Mouse (Mus musculus): ENCODE measurements around the gene Kcnd3.
A peak's percentile ranks its signal among the peaks of the same experiment; 100 is the strongest.

Gene Kcnd3

DNA sequence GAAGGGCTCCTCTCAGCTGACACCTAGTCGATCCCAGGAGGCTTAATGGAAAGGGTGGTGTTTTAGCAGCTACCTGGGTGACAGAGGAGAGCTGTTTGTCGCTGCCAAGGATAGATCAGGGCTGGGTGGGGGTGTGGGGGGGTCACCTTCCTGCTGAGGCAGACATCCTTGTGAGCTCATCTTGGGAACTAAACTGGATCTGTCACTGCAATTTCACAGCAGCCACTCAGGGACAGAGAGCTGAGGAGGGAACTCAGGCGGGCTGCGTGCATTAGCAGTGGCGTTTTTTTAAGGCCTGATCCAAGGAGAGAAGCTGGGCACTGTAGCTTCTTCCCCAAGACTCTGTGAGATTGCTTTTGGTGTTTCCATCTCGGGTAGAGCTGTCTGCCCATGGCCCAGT is 129.0 kb downstream of the Kcnd3 start:
- DNase-seq (ENCODE audit: low spot score in 2 of 2), result no peak

DNA sequence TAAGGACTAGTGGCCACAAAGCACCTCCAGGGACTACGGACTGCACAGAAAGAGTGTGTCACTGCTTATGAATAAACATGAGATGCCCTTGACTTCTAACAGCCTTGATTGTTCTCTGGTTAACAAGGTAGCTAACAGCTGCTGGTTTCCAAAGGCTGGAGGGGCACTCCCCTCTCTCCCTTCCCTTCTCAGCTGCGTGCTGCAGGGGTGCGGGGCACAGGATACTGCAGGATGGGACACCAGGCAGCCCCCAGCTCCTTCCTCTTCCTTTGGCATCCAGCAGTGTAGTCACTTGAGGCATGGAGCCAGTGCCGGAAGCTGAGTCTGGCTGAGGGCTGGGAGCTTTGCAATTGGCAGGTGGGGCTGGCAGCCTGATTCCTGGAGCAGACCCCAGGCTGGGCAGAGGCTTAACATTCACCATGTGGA is 133.6 kb downstream of the Kcnd3 start:
- peak in 1 of 2 experiments; percentile 37 for DNase-seq (ENCODE audit: low spot score in 2 of 2)

DNA sequence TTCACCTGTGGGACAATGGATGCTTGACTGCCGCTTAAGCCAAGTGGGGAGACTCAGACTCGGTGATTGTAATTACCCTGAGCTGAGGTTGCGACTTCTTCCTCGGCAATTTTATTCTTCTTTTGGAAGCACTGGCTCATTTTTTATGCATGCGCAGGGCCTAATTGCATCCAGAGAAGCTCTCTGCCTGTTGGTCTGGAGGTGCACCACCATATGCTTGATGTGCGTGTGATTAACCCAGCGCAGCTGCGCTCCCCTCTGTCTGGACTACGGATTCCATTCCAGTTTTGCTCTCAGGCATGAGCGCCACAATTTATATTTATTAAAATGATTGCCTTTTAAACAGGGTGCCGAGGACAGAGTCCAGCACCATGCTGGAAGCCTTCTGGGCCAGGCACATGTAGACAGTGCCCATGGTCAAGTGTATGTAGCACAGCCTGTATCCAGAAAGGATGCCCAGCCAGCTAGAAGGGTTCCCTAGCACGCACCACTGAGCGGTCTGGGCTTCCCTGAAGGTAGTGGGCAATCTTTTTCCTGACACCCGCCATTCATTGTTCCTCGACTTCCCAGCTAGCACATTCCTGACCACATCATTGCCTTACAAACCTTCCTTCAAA is 138.0 kb downstream of the Kcnd3 start:
- no peak for DNase-seq (ENCODE audit: low spot score in 2 of 2)

DNA sequence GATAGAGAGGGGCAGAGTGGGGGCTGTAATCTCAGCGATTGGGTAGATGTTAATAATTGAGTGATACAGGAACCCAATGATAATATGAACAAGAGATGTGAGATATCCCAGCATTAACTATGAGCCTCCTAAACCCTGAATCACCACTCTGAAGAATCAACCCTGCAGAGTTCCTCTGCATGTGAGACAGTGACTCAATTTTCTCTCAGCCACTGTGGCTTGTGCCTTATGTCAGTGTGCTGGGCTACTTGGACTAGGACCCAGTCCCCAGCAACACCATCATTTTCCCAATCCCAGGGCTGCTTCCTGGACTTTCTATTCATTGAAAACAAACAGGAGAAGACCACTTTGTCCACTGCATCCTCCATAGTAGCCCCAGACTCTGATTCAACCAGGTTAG is 139.6 kb downstream of the Kcnd3 start:
- no peak for DNase-seq (ENCODE audit: low spot score in 2 of 2)

DNA sequence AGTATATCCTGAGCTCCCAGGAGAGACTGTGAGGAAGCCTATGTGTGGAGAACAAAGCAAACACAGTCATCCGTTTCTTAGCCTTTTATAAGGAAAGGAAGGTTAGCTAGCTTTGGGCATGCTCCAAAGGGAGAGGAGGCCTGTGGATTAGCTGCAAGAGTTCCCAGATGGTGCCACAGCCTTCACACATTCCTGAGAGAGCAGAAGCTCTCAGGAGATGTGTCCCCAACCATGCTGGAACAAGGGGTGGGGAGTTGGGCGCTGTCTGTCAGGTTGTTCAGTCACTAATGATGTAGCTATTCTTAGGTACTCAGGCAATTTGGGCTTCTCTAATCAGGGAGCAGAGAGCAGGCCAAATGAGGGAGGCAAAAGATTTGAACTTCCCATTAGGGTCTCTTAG is 140.1 kb downstream of the Kcnd3 start:
- no peak for DNase-seq (ENCODE audit: low spot score in 2 of 2)

DNA sequence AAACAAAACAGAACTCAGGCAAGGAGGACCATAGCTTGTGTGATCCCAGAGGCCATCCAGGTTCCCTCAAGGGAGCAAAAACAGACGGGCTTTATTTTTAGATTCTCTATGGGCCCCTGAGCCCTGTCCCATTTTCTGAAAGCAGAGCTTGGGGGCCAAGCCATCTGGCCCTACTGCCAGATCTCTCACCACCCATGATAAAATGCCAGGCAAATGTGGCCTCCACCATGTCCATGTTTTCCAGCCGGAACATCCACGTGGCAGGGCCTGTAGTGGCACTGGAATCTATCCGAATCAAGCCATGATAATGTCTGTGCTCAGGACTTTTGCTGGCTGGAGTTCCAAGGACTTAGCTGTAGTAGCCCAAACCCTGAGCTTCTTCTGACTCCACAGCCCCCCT is 148.4 kb downstream of the Kcnd3 start:
- no peak for DNase-seq (ENCODE audit: low spot score in 2 of 2)

DNA sequence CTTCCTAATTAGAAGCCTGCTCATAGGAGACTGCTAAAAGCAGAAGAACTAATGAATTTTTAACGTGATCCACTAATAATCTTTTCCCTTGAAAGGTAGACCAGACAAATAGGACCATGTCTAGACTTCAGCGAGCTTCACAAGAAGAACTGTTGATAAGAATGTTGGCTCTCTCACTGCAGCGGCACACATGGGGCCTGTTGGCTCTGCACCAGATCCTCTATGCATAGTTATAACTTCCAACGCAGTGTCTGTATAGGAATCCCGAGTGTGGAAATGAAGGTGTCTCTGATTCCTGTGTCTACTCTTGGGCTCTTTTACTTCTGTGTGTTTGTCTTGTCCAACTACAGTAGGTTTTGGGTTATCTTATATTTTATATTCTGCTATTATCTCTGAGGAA is 150.8 kb downstream of the Kcnd3 start:
- no peak for DNase-seq (ENCODE audit: low spot score in 2 of 2)

DNA sequence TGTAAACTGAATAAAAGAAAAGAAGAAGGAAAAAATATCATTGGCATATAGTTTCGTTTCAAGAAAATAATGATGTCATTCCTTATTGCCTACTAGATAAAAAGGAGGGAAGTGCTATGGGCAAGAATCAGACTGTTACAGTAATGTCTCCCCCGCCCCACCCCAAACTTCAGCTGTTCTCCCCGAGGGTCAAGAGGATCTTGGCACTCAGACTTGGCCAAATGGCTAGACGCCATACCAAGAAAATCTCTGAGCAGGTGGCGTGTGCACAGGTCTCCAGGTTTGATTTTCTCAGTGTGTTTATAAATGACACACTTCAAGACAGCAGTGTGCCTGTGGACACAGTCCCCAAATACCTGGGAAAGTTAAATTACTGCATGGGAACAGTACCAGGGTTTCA is 153.6 kb downstream of the Kcnd3 start:
- no peak for DNase-seq (ENCODE audit: low spot score in 2 of 2)

DNA sequence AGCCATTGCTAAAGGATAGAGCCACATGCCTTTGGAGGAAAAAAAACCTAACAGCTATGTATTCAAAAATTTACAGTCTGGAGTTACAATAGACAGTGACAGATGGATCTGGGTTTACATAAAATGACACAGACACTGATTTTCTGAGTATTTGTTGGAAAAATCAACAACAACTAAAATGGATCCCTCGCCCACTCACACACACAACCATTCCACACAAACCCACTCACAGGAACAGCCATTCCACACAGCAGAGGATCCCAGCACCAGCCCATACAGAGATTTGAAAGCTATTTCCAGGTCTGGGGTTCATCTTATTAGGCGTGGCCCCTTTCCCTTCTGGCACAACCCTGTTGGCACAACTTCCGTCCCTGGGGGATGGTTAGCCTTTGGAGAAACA is 156.7 kb downstream of the Kcnd3 start:
- DNase-seq (ENCODE audit: low spot score in 2 of 2), result no peak

DNA sequence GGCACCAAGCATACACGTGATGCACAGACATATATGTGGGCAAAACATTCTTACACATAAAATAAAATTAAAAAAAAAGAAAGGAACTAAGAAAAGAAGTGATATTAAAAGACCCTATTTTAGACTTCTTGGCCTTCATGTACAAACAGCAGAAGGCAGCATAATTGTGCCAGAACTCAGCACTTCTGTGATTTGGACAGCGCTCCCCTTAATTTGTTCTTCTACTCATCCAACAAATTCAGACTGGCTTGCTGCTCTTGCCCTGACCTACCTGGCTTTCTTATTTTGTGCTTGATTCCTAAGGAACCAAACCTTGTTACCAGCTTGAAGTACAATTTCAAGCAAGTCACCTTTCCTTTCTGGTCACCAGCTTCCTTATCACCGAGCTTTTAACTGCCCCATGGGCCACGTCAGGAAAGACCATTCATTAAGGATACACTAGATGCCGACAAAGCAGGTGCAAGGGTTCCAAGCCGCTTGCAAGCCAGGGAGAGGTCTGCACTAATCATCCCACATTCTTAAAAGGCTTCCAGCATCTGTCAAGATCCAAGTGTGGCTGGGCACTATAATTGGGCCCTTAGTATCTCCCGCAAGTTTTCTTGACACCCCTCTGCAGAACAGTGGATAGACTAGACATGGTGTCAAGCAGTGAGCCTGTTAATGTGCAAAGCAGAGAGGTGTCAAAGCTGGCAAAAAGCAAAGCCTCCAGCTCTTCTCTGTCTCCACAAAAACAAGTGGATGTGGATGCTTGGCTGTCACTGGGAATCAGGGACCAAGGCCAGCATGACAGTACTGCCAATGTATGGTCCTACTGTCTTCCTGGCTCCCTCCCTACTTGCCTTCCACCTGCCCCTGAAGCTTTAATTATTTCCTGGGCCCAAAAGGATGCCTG is 159.6 kb downstream of the Kcnd3 start:
- no peak for DNase-seq (ENCODE audit: low spot score in 2 of 2)

DNA sequence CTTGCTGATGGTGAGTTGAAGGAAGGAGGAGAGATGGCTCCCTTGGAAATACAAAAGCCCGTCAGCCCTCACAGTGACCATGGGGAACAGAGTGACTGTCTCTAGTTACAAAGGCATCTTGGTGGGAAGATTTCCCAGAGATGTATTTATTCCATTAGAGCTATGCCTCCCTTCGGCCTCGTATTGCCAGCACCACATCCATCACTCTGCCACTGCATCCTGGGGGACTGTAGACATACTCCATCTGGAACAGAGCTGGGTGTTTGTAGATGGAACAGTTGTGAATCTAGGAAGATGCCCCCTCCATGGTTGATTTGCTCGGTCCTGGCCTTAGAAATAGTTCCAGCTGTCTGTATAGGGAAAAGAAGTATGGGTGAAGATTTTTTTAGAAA is 160.3 kb downstream of the Kcnd3 start:
- DNase-seq (ENCODE audit: low spot score in 2 of 2), result no peak

DNA sequence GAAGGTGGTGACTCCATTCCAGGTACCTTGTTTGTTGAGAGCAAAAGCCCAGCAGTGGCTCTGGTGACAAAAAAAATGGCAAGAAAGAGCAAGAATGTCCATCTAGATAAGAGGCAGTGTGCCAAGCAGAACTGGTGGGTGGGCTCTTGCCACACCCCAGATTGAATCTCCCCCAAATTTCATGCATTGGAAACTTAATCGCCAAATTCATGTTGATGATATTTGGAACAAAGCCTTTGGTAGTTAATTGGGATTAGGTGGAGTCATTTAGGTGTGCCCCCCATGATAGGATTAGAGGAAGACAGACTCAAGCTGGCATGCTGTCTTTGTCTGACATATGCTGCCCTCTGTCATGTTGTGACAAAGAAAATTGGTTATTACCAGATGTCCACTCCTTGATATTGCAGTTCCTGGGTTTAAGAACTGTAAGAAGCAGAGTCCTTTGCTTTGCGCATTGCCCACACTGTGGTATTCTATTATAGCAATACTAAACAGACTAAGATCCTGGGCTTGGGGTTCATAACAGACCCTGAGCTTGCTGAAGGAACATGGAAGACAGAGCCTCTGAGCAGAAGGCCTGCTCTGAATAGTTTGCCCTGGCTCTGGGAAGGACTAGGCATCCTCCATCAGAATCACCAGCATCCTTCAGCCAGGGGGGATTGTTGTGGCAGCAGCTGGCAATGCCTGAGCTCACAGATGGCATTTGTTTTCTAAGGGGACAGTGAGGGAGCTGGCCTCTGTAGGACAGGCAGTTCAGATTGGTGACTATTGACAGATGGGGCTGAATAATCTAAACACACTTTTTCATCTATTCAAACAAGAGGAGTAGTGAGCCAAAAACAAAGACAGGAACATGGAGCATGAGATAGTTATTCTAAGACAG is 165.0 kb downstream of the Kcnd3 start:
- DNase-seq (ENCODE audit: low spot score in 2 of 2), result no peak

DNA sequence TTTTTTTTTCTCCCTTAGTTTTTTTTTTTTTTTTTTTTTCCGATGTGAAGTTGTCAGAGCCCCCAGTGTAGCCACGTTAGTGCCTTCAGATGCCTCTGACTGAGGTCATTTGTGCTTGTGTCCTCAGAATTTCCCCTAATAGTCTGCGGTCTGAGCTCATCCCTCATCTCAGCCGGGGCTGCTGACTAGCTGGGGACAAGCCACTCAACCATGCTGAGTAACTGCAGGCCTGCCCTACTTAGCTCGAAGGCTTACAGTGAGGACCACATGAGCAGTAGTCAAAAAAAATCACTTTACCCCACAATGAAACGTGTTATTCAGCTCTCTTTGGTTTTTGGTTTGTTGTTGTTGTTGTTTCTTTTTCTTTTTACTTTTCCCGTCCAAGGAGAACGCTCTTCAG is 169.0 kb downstream of the Kcnd3 start:
- DNase-seq (ENCODE audit: low spot score in 2 of 2), result no peak

DNA sequence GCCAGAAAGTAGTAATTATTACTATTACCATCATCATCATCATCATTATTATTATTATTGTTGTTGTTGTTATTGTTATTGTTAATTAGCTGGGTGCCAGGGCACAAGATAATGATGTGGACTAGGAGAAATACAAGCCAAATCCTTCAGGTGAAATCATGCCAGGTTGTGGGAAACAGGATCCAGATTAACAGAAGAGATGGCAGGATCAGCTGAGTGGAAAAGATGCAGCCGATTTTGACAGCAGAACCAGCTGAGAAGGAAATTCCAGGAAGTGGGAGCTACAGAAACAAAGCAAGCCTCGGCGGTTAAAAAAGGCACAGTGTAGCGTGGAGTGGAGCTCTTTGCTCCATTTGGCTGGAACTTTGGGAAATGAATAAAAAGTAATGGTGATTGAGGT is 171.0 kb downstream of the Kcnd3 start:
- DNase-seq (ENCODE audit: low spot score in 2 of 2), result no peak

DNA sequence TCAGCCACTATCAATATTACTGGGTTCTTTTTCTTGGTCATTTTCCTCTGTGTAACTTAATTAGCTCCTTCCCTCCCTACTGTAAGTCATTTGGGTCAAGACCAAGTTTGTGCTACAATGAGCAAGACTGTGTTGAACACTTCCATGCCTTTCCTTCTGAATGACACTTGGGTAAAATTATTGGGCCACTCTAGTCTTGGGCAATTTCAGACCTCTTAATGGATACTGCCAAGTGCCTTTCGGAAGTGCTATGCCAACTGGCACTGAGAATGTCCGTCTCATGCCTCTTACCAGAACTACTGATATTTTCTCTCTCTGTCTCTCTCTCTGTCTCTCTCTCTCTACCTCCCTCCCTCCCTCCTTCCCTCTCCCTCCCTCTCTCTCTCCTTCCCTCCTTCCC is 173.8 kb downstream of the Kcnd3 start:
- no peak for DNase-seq (ENCODE audit: low spot score in 2 of 2)

DNA sequence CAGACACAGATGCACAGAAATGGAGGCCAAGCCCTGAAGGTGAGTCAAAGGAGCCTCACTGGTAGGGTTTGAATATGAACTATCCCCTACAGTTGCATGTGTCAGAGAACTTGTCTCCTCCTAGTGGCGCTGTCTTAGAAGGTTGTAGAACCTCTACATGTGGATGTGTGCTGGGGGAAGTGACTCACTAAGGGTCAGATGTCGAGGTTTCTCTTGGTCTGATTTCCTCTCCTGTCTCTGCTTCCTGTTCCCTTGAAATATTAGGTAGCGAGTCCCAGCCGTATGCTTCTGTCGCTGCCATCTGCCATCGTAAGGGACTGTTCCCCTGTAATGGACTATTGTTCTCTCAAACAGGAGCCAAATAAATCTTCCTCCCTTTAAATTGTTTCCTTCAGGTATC is 175.1 kb downstream of the Kcnd3 start:
- no peak for DNase-seq (ENCODE audit: low spot score in 2 of 2)

DNA sequence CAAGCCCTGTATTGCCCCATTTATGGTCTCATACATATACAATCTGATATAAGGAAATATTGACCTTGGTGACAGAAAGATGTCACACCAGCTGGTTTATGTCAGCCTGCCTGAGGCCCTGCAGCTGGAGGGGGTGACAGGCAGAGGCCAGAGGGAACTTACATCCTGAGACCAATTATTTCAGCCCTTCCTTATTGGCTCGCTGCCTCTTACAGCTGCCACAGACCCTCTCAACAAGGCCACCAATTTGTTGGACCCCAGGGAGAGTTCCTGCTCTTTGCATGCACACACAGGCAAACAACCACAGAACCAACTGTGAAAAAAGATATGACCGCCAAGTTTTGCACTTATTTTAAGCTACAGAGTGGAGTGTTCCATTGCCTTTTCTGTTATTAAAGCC is 180.2 kb downstream of the Kcnd3 start:
- no peak for DNase-seq (ENCODE audit: low spot score in 2 of 2)

DNA sequence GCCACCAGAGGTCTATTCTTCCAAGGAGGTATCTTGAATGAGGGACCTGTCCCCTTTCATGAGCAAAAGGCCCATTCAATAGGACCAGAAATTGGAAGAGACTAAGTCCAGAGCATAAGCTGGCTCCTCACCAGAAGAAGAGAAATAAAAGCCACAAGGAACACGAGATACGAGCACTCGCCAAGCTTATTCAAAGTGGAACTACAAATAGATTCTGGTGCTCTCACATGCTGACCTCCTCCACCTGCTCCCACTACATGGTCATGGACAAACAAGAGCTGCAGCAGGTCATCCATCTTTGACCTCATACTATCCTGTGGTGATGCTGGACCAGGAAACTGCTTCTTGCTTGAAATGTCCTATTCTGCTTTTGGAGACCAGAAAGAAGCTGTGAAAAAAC is 180.9 kb downstream of the Kcnd3 start:
- DNase-seq (ENCODE audit: low spot score in 2 of 2), result no peak

DNA sequence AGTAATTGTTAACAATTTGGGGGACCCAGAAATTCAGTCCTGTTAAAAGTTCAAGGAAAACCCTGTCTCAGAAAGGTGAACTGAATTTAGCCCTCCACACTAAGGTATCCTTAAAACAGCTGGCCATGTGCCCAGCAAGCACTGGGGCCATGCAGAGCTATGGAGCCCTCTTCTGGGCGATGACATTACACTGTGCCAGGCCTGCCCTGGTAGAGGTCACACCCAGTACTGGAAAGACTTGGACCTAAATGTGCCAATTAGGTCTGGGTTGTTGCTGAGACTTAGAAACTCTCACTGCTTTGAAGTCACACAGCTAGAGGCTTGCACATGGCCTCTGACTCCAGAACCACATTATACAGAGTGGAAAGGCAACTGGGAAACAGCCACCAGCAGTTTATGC is 190.1 kb downstream of the Kcnd3 start:
- no peak for DNase-seq (ENCODE audit: low spot score in 2 of 2)

DNA sequence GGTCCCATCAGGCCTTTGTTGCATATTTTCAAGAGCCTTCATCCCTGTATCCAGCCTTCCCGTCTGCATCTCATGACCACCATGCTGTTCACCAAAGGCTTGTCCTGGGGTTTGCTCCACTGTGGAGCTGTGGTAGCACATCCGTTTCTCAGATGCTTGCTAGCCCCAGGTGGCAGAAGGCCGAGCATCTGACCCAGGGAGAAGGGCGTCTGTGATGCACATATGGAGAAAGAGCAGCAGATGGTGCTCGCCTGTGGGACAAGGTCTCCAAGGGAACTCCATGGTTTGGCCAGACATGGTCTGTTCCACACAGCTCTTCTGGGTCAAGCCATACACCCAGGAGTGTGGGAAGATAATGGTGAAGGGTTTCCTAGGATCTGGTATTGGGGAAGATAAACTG is 191.4 kb downstream of the Kcnd3 start:
- DNase-seq (ENCODE audit: low spot score in 2 of 2), result no peak

DNA sequence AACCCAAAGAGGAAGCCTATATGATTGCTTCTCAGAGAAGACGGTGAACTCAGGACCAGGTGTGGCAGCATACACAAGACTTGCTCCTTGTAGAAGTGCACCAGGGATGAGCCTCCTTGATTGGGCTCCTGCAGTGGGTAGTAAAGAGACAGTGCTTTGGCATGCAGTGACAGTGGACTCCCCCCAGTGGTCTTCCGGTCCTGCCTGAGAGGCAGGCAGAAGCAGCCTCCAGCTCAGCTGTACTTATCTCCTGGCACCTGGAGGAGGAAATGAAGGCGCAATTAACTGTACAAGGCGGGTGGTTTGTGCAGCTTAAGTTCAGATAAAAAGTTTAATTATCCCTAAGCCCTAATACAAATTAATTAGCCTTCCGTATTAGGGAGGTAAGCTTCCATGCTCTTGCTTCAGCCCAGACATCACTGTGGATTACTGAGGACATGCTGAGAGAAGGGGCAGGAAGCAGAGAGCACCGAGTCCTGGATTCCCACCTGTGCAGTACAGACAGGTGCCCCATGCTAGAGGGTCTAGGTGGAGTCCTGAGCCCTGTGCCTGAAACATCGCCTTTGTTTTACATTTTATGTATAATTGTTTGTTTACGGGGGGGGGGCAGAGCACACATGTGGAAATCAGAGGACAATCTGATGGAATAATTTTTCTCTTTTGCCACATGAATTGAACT is 196.9 kb downstream of the Kcnd3 start:
- no peak for DNase-seq (ENCODE audit: low spot score in 2 of 2)

All from frontal cortex, postnatal 14 days (tissue).